Mouse (Mus musculus): ENCODE data around the gene Ccdc171. TPM values are rescaled to one million over a fixed set of nuclear protein-coding genes. Genes with fewer than 3 reads are reported as not detected.

Gene Ccdc171
- polyA plus RNA-seq, 1 experiment from 2014 or later: 3.8 TPM

DNA sequence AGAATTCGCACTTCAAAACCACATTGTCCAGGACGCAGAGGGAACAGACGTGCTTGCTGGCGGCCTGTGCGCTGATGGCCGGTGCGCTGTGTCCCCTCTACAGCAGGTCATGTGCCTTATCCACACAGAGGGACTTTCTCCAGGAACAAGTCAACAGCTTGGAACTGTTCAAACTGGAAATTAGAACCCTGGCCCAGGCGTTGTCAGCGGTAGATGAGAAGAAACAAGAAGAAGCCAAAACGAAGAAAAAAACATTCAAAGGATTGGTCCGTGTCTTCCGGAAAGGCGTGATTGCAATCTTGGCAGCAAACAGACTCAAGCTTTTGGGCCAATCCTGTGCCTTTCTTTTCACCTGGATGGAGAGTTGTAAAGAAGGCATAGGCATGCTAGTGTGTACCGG, 155.7 kb downstream of the Ccdc171 start:
- H3K27ac ChIP-seq (ENCODE audit: low read length): no peak overlapping the region
- H3K27me3 ChIP-seq (ENCODE audit: control insufficient read depth, insufficient read depth, low read length): no peaks in the 10 kb centered on the region
- H3K4me2 ChIP-seq (ENCODE audit: low read depth, low read length): no peak overlapping the region
- H3K36me3 ChIP-seq (ENCODE audit: control insufficient read depth, insufficient read depth): no peaks in the 10 kb centered on the region
- 83% methylated on average over 14 of the region's 14 CpGs for WGBS
- ATAC-seq (replicated peaks; ENCODE audit: extremely low read depth, insufficient read depth, low FRiP score): no peak
- no peaks in the 10 kb centered on the region for H3K4me1 ChIP-seq (ENCODE audit: control insufficient read depth, insufficient read depth, low read length)
- H3K4me3 ChIP-seq (ENCODE audit: low read length): no peak overlapping the region
- no peak overlapping the region for H3K9ac ChIP-seq (ENCODE audit: low read length)
- no peaks in the 10 kb centered on the region for H3K9me3 ChIP-seq (replicated peaks; ENCODE audit: control insufficient read depth, low read length)

- Histone ChIP-seq H3K4me3 (ENCODE audit: low read length) (no peak overlapping the region), H3K9ac (ENCODE audit: low read length) (no peak overlapping the region), H3K27me3 (ENCODE audit: control insufficient read depth, insufficient read depth, low read length) (no peaks in the 10 kb centered on the region), H3K27ac (ENCODE audit: low read length) (no peak overlapping the region), H3K9me3 (replicated peaks; ENCODE audit: control insufficient read depth, low read length) (no peaks in the 10 kb centered on the region), H3K36me3 (ENCODE audit: control insufficient read depth, insufficient read depth) (no peaks in the 10 kb centered on the region), H3K4me1 (ENCODE audit: control insufficient read depth, insufficient read depth, low read length) (no peaks in the 10 kb centered on the region), H3K4me2 (ENCODE audit: low read depth, low read length) (no peak overlapping the region)
- ATAC-seq (replicated peaks; ENCODE audit: extremely low read depth, insufficient read depth, low FRiP score): no peak
- 80% methylated on average over 7 of the region's 7 CpGs for WGBS
These were observed 157.5 kb downstream of the Ccdc171 start for GRCm38 (mm10) chr4:83682866-83683265.

- Histone ChIP-seq H3K4me1 (ENCODE audit: control insufficient read depth, insufficient read depth, low read length) (peaks cover 2% of the 10 kb centered on the region; the same call in 1 of the 2 replicates), H3K4me3 (ENCODE audit: low read length) (no peak overlapping the region), H3K4me2 (ENCODE audit: low read depth, low read length) (no peak overlapping the region), H3K27ac (ENCODE audit: low read length) (no peak overlapping the region), H3K9me3 (replicated peaks; ENCODE audit: control insufficient read depth, low read length) (no peaks in the 10 kb centered on the region), H3K9ac (ENCODE audit: low read length) (no peak overlapping the region), H3K27me3 (ENCODE audit: control insufficient read depth, insufficient read depth, low read length) (no peaks in the 10 kb centered on the region), H3K36me3 (ENCODE audit: control insufficient read depth, insufficient read depth) (no peaks in the 10 kb centered on the region)
- 21% methylated on average over 3 of the region's 3 CpGs for WGBS
- ATAC-seq (replicated peaks; ENCODE audit: extremely low read depth, insufficient read depth, low FRiP score): no peak
These were observed 174.8 kb downstream of the Ccdc171 start for GRCm38 (mm10) chr4:83700190-83700589.

GRCm38 (mm10) chr4:83716996-83717395, 191.7 kb downstream of the Ccdc171 start:
- 86% methylated on average over 1 of the region's 1 CpGs for WGBS
- no peak for ATAC-seq (replicated peaks; ENCODE audit: extremely low read depth, insufficient read depth, low FRiP score)
- no peaks in the 10 kb centered on the region for H3K4me1 ChIP-seq (ENCODE audit: control insufficient read depth, insufficient read depth, low read length)

DNA sequence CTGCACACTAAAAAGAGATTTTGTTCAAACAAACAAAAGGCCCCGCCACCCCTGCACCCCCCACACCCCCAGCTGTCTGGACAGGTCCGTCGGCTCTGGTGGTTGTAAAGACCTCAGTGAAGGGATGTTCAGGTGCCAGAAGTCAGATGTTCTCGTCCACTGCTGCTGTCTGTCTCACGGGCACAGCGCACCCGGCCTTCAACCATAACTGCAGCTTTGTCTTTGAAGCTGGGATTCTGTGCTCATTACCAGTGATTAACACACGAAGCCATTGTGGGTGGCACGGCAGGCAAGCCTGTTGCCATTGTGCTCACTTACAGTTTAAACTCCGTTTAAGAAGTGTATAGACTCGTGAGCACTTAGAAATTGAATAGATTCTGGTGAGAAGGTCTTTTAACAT, 194.5 kb downstream of the Ccdc171 start:
- H3K9me3 ChIP-seq (replicated peaks; ENCODE audit: control insufficient read depth, low read length): no peaks in the 10 kb centered on the region

More at GRCm38 (mm10) chr4:83716996-83717395, 191.7 kb downstream of the Ccdc171 start:
- Histone ChIP-seq H3K9ac (ENCODE audit: low read length) (no peak overlapping the region), H3K9me3 (replicated peaks; ENCODE audit: control insufficient read depth, low read length) (no peaks in the 10 kb centered on the region), H3K36me3 (ENCODE audit: control insufficient read depth, insufficient read depth) (no peaks in the 10 kb centered on the region), H3K27ac (ENCODE audit: low read length) (no peak overlapping the region), H3K4me3 (ENCODE audit: low read length) (no peak overlapping the region), H3K27me3 (ENCODE audit: control insufficient read depth, insufficient read depth, low read length) (no peaks in the 10 kb centered on the region), H3K4me2 (ENCODE audit: low read depth, low read length) (no peak overlapping the region)

DNA sequence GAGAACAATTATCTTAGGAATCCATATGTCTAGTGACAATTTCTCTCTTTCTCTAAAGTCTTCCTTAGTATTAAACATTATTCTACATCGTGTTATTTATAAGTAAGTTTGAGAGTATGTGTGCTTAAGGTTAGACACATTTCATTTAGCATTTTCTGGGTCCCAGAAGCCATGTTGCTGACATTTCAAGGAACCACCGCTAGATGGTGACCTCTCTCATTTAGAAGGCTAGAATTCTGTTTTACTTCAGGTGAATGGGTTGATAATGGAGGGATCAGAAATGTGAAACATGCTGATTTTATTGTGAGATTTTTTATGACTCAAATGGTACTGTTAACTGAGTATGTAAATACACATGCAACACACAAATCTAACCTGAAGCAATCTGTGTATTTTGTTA, 199.8 kb downstream of the Ccdc171 start:
- Histone ChIP-seq H3K36me3 (ENCODE audit: control insufficient read depth, insufficient read depth) (no peaks in the 10 kb centered on the region), H3K4me2 (ENCODE audit: low read depth, low read length) (no peak overlapping the region), H3K9ac (ENCODE audit: low read length) (no peak overlapping the region), H3K27ac (ENCODE audit: low read length) (no peak overlapping the region), H3K27me3 (ENCODE audit: control insufficient read depth, insufficient read depth, low read length) (no peaks in the 10 kb centered on the region), H3K9me3 (replicated peaks; ENCODE audit: control insufficient read depth, low read length) (no peaks in the 10 kb centered on the region), H3K4me3 (ENCODE audit: low read length) (no peak overlapping the region), H3K4me1 (ENCODE audit: control insufficient read depth, insufficient read depth, low read length) (no peaks in the 10 kb centered on the region)
- 9% methylated on average over 2 of the region's 2 CpGs for whole genome bisulfite sequencing
- ATAC-seq (replicated peaks; ENCODE audit: extremely low read depth, insufficient read depth, low FRiP score): no peak

More for the DNA sequence above, 194.5 kb downstream of the Ccdc171 start:
- WGBS: 77% methylated on average over 11 of the region's 11 CpGs
- Histone ChIP-seq H3K27me3 (ENCODE audit: control insufficient read depth, insufficient read depth, low read length) (no peaks in the 10 kb centered on the region), H3K9ac (ENCODE audit: low read length) (no peak overlapping the region), H3K27ac (ENCODE audit: low read length) (no peak overlapping the region), H3K36me3 (ENCODE audit: control insufficient read depth, insufficient read depth) (no peaks in the 10 kb centered on the region), H3K4me2 (ENCODE audit: low read depth, low read length) (no peak overlapping the region), H3K4me3 (ENCODE audit: low read length) (no peak overlapping the region), H3K4me1 (ENCODE audit: control insufficient read depth, insufficient read depth, low read length) (no peaks in the 10 kb centered on the region)
- no peak for ATAC-seq (replicated peaks; ENCODE audit: extremely low read depth, insufficient read depth, low FRiP score)

GRCm38 (mm10) chr4:83739137-83739890, 214.0 kb downstream of the Ccdc171 start:
- H3K4me2 ChIP-seq (ENCODE audit: low read depth, low read length): no peak overlapping the region
- 86% methylated on average over 9 of the region's 9 CpGs for WGBS
- no peak overlapping the region for H3K9ac ChIP-seq (ENCODE audit: low read length)
- H3K36me3 ChIP-seq (ENCODE audit: control insufficient read depth, insufficient read depth): no peaks in the 10 kb centered on the region
- no peak overlapping the region for H3K4me3 ChIP-seq (ENCODE audit: low read length)
- no peaks in the 10 kb centered on the region for H3K27me3 ChIP-seq (ENCODE audit: control insufficient read depth, insufficient read depth, low read length)
- ATAC-seq (replicated peaks; ENCODE audit: extremely low read depth, insufficient read depth, low FRiP score): no peak
- no peaks in the 10 kb centered on the region for H3K4me1 ChIP-seq (ENCODE audit: control insufficient read depth, insufficient read depth, low read length)
- H3K27ac ChIP-seq (ENCODE audit: low read length): no peak overlapping the region
- H3K9me3 ChIP-seq (replicated peaks; ENCODE audit: control insufficient read depth, low read length): no peaks in the 10 kb centered on the region

DNA sequence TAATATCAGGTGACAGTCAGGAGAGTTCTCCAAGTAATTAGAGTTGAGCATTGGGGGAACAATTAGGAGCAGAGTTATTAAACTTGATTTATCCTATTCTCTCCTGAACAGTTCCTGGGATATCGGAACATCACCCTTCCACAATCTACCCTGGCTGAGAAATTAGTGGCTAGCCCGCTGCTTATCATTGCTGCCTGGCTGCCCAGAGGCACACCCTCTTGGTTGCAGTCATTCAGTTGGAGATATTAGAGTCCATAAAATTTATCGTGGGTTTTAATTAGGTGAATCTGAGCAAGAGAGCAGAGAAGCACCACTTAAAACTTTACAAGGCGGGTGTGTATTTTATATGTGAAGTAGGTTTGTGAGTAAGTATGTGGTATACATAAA, 214.5 kb downstream of the Ccdc171 start:
- no peak overlapping the region for H3K9ac ChIP-seq (ENCODE audit: low read length)
- no peaks in the 10 kb centered on the region for H3K36me3 ChIP-seq (ENCODE audit: control insufficient read depth, insufficient read depth)
- no peak overlapping the region for H3K4me3 ChIP-seq (ENCODE audit: low read length)
- no peaks in the 10 kb centered on the region for H3K27me3 ChIP-seq (ENCODE audit: control insufficient read depth, insufficient read depth, low read length)
- H3K4me2 ChIP-seq (ENCODE audit: low read depth, low read length): no peak overlapping the region
- no peaks in the 10 kb centered on the region for H3K4me1 ChIP-seq (ENCODE audit: control insufficient read depth, insufficient read depth, low read length)
- no peak overlapping the region for H3K27ac ChIP-seq (ENCODE audit: low read length)
- ATAC-seq (replicated peaks; ENCODE audit: extremely low read depth, insufficient read depth, low FRiP score): no peak
- 78% methylated on average over 4 of the region's 4 CpGs for WGBS
- H3K9me3 ChIP-seq (replicated peaks; ENCODE audit: control insufficient read depth, low read length): no peaks in the 10 kb centered on the region

DNA sequence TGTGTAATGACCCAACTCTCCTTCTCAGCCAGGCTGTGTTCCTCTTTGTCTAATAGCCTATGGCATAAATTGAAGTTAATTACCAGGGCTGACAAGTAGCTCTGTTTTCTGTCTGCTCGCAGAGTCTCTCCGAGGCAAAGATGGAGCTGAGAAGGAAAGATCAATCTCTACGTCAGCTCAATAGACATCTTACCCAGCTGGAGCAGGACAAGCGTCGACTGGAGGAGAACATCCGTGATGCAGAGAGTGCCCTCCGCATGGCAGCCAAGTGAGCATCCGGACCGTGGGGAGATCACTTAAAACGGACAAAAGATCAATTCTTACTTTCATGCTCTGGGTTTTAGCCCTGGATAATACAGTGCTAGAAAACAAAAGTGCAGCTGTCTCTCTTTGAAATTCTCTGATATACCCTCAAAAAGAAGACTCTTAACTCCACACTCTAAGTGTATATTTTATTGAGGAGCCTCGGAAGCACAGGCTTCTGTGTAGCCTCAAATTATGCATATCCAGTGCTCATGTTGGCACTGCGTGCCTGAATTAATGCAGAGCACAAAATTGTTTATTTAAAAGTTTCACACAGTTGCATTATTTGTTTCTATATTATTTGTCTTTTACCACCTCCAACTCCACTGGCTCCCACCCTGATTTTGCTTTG, 217.6 kb downstream of the Ccdc171 start:
- H3K4me2 ChIP-seq (ENCODE audit: low read depth, low read length): no peak overlapping the region
- WGBS: 64% methylated on average over 12 of the region's 12 CpGs
- no peak for ATAC-seq (replicated peaks; ENCODE audit: extremely low read depth, insufficient read depth, low FRiP score)

More for the DNA sequence above, 217.6 kb downstream of the Ccdc171 start:
- no peaks in the 10 kb centered on the region for H3K4me1 ChIP-seq (ENCODE audit: control insufficient read depth, insufficient read depth, low read length)
- H3K9ac ChIP-seq (ENCODE audit: low read length): no peak overlapping the region
- H3K9me3 ChIP-seq (replicated peaks; ENCODE audit: control insufficient read depth, low read length): no peaks in the 10 kb centered on the region
- H3K27ac ChIP-seq (ENCODE audit: low read length): no peak overlapping the region
- H3K27me3 ChIP-seq (ENCODE audit: control insufficient read depth, insufficient read depth, low read length): no peaks in the 10 kb centered on the region
- H3K36me3 ChIP-seq (ENCODE audit: control insufficient read depth, insufficient read depth): no peaks in the 10 kb centered on the region
- H3K4me3 ChIP-seq (ENCODE audit: low read length): no peak overlapping the region

Measured in heart, embryonic 16.5 days (tissue).